Mouse (Mus musculus) T-cell, adult 2 months (primary cell): ENCODE measurements around the gene Epc2.
A peak's percentile ranks its signal among the peaks of the same experiment; 100 is the strongest.

Experiments used
- DNase-seq: peaks from one replicate; pipeline ENCODE4 v3.0.0; 2022; ENCODE audit warnings: low spot score

The Epc2 gene

DNA sequence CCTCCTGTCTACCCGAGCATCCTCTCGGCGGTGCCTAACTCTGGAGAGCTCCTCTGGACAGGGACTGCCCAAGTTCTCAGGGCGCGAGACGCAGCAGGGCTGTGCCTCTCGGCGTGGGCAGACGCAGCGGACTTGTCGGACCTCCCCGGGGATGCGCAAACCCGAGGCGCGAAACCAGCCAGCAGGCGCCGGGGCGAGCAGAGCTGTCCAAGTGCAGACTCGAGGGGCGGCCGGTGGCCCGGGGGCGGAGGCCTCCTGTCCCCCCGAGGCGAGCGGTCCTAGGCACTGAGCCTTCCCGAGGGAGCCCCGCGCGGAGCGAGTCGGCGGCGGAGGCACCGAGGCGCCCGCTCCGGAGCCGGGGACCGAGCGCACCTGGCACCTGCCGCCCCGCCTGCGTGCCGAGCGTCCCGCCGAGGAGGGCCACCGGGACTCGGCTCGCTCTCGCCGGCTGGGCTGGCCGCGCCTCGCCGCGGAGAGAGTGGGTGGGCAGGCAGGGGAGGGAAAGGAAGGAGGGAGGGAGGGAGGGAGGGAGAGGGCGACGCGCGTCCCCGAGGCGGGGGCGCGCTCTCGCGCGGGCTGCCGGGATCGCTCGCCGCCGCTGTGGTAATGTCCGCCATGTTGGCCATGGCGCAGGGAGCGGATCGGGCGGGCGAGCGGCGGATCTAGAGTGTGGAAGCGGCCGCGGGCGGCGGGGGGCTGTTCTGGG lies at the start of gene Epc2:
TSS of gene Epc2 (plus strand) at position 556 of the 706 bp plus-strand sequence.
- peak; percentile 84 for DNase-seq

- DNase-seq = no peak
Measured at GRCm38 (mm10) chr2:49405954-49406353, 45.3 kb upstream of the Epc2 start.

DNA sequence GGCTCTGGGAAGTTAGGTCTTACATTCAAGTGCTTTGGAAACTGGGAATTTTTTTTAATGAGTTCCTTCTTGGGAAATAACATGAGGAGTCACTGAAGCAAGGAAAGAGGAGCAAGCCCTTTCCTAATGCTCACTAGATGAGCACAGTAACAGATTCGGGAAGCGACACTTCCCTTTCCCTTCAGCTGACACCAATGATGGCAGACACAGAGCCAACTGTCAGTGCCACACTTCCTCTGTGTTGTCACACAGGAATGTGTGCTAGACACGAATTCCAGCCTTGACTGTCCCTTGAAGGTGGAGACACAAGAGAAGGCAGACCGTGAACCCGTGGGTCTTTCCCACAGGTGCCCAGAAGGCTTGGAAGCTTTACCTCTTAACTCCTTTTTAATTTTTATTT lies 39.6 kb upstream of the Epc2 start:
- DNase-seq = no peak

DNA sequence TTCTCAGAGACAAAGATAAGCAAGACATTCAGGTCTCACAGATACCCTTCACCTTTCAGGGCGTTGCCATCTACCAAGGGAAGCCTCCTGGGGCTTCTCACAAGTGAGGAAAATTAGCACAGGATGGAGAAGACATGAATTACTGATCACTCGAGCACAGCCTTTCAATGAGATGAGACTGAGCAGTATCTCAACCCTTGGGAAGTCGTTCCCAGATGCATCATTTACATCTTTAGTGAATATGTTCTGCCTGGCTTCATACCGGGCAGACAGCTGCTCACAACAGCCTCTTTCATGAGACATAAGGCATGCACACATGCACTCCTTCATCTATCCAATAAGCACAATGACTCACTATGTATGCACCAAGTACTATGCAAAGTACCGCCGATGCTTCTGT lies 38.7 kb upstream of the Epc2 start:
- DNase-seq = no peak

DNA sequence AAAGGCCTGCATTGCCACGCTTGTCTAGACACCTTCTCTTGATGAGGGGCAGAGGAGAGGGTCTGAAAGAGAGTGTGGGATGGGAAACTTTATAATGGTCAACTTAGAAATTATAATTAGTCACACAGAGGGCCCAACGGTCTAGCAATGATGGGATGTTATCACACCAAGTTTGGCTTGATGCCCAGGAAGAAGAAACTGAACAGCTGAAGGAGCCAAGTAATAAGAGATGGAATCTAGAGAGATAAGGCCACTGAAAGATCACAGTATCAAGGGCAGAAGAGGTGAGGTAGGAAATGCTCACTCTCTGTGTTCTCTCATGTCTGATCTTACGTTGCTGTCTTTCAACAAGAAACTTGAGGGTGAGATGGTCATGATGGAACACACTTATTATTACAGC lies 35.4 kb upstream of the Epc2 start:
- no peak for DNase-seq

DNA sequence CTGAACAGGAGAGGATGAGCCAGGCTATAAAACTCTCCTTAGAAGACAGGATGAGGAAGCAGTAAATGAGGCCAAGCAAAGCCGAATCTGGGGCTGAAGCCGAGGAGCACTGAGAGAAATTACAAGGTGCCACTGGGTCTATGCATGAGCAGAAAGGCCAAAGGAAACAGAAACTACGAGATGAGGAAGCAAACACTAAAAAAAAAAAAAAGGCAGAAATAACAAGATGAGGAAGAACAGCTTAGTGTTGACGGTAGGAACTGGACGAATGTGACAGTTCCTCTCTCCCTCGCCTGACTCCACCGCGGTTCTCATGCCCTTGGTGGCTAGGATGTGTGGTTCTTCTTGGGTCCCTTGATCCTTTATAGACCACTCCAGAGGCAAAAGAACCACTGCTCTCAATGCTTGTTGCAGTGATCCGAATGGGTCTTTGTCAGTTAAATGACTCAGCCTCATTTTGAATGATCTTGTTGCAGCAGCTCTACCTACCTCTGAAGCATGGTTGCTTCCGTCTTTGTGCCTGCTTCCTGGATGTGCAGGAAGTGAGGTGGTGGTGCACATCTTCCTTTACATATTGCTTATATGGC lies 34.2 kb upstream of the Epc2 start:
- DNase-seq = peak; percentile 51

- DNase-seq = no peak
Measured at GRCm38 (mm10) chr2:49420396-49420795, 30.9 kb upstream of the Epc2 start.

GRCm38 (mm10) chr2:49423857-49424256 lies 27.4 kb upstream of the Epc2 start:
- DNase-seq = no peak

DNA sequence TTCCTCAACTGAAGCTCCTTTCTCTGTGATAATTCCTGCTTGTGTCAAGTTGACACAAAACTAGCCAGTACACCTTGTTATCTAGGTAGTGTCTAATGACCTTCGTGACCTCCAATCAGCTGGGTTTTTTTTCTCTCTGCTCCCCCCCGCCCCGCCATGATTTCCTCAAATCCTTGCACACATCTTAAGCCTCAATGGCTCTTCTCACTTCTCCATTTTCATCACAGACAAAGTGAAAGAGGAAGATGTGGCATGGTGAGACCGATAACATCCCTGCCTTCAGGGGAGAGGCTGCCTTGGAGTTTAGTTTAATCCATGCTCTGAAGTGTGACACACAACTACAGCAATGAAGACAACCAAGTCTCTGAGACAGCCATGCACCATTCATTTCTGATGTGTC lies 26.5 kb upstream of the Epc2 start:
- no peak for DNase-seq

- no peak for DNase-seq
Measured at GRCm38 (mm10) chr2:49426175-49426574, 25.1 kb upstream of the Epc2 start.

DNA sequence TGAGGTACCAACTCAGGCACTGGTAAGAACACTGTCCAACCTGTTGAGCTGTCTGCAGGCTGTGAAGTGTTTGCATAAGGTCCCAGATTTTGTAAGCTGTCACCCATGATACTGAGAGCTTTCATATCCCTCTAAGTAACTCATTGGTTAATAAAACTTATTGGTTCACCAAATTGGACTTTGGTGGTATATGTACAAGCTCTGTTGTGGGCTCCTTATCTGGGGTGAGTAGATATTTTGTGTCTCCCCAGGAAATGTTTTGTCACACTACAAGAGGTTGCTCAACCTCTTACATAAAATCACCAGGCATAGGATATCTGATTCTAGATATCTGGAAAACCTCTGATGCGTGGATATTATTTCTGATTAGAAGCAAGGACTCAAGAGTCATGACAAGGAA lies 20.3 kb upstream of the Epc2 start:
- DNase-seq = no peak

- no peak for DNase-seq
Measured at GRCm38 (mm10) chr2:49433211-49433610, 18.1 kb upstream of the Epc2 start.

DNA sequence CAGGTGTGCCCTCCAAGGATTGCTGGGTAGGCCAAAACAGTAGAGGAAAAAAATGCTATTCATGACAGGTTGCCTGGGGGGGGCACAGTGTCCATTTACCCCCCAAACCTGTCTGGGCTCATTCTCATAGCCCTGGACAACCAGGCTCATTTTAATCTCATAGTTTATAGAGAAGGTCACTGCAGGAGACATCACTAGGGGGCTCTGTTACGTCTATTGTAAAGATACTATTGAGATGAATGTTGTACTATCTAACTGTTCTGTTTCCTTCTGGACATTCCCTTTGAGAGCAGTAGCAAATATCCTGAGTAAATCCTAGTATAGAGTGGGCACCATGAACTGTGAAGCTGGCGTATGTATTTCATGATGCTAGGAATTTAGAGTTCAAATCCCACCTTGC lies 5.0 kb upstream of the Epc2 start:
- no peak for DNase-seq

DNA sequence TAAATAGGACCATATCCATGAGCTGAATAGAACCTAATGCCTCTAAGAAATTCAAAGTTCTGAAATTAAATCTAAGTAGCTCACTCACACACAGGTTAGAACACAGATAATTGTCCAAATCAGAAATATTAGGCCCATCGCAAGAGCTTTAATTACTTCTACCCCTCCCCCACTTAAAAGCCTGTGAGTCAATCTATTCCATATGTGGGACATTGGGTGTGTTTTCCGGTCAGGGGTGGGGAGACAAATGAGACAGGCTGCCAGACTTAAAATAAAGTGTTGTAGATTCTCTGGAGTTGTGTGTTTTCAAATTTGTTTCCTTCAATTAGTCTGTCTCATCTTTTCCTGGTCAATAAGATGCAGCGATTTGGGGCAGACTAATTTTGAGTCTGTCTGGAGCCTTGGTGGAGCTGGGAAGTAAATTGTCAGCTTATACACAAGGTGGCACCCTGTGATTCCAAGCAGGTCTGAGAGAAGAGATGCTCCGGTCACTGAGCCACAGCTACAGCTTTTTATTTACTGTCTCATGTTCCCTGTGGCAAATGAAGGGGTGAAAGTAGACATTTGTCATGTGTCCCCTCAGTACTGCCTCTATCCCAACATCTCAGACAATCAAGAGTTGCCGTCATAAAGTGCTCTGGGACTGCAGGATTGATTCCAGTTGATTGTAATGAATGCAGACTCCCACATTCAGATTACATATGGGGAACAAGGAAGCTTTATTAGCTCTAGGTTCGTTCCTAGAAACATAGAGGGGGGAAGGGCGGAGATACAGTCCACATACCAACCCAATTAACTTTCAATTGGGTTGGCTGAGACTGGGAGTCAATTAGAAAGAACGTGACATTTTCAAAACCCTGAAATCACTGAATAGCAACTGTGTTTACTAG lies 3.5 kb upstream of the Epc2 start:
- DNase-seq = no peak

DNA sequence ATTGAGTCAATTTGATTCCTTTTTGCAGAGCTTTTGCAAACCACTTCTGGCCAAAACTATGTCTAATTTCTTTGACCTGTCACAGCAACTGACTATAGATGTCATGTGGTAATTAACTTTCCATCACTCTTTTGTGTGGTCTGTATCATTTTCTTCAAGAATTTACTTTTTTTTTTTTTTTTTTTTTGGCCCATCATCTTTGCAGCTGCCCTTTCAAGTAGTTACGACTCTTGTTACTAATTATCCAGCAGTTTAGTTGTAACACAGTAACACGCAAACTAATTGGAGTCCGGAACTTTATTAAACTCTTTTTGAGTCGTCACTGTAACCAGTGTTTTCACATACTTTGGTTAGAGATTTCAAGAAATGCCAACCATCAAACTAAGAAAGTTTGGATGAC lies 819 bp upstream of the Epc2 start:
- DNase-seq = no peak

GRCm38 (mm10) chr2:49451637-49452211 lies 438 bp downstream of the Epc2 start:
- peak; percentile 93 for DNase-seq

DNA sequence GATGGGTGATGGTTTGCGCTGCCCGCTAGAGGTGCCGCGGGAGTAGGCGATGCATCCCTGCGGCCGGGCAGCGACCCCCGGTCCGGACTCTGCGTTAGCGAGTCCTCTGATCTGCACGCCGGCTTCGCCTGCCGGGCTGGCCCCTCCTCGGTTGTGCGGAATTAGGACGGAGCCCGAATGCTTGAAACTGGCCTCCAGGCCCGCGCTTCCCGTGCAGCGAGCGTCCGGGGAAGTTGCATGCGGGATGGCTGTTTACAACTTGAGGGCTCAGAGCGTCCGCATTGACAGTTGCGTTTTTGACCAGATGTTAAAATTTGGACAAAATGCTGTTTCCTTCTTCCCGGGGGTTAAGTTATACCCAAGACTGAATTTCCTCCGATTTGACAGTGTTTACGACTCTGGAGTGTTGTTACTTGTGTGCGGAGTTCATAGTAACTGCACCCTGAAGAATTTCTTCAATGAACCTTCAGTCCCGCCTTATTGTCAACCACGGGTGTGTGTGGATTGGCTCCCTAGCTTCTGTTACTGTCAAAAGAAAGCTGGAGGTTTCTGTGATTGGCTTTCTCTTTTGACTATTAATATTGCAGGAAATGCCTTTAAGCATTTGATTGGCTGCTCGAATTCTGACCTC lies 1.3 kb downstream of the Epc2 start:
- DNase-seq = peak; percentile 86

GRCm38 (mm10) chr2:49457797-49458196 lies 6.5 kb downstream of the Epc2 start:
- DNase-seq = no peak

- no peak for DNase-seq
Measured at GRCm38 (mm10) chr2:49465672-49466222, 14.5 kb downstream of the Epc2 start.

DNA sequence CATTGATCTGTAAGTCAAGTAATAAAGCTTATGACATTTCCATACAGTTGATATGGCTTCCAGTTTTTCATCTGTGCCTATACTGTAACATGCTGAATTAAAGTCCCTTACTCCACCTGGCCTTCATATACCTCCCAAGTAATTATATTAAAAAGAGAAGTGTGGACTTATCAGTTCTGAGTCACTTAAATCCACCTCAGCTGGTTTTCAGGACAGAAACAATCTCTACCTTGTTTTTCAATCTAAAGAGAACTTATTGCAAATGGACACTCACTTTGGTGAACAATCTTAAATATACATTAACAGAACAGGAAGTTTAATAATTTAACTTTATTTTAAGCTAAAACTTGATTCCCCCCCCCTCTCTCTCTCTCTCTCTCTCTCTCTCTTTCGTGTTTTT lies 15.8 kb downstream of the Epc2 start:
- DNase-seq = no peak

DNA sequence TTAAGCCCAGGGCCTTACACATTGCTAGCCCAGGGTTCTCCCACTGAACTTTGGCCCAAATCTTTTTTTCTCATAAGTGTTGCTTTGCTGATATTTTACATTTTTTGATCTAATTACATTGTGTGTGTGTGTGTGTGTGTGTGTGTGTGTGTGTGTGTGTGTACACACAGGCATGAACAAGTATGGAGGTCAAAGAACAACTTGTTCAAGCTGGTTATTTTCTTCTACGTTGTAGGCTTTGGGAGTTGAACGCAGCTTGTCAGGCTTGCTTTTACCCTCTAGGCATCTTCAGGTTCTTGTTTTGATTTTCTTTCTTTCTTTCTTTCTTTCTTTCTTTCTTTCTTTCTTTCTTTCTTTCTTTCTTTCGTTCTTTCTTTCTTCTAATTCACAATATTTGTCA lies 19.9 kb downstream of the Epc2 start:
- DNase-seq = no peak
